Mouse (Mus musculus) midbrain, embryonic 10.5 days (tissue): ENCODE measurements around the gene Cacybp. TPM values are rescaled to one million over a fixed set of nuclear protein-coding genes. Genes with fewer than 3 reads are reported as not detected.

Experiments used
- DNase-seq: peaks from one replicate; pipeline ENCODE4 v3.0.0-alpha.2; 2017; ENCODE audit warnings: low spot score
- H3K27ac ChIP-seq: fragments of 300-500 bp; sonication (generic); replicated peaks from 2 replicates; pipeline ENCODE4 v1.5.1; 2016; ENCODE audit warnings: mild to moderate bottlenecking
- H3K27me3 ChIP-seq: fragments of 300-500 bp; sonication (generic); 2 replicates; pipeline ENCODE4 v1.6.1; 2016; ENCODE audit warnings: low read depth, mild to moderate bottlenecking; ENCODE audit not compliant: poor library complexity, severe bottlenecking
- H3K36me3 ChIP-seq: fragments of 300-500 bp; sonication (generic); 2 replicates; pipeline ENCODE4 v1.6.1; 2016; ENCODE audit warnings: mild to moderate bottlenecking, moderate library complexity
- H3K4me1 ChIP-seq: fragments of 300-500 bp; sonication (generic); 2 replicates; pipeline ENCODE4 v1.6.1; 2016
- H3K4me3 ChIP-seq: fragments of 300-500 bp; sonication (generic); 2 replicates; pipeline ENCODE4 v1.5.1; 2016; ENCODE audit warnings: mild to moderate bottlenecking, moderate library complexity
- H3K9me3 ChIP-seq: fragments of 300-500 bp; sonication (generic); replicated peaks from 2 replicates; pipeline ENCODE4 v1.6.1; 2016; ENCODE audit warnings: mild to moderate bottlenecking
- WGBS: fragments of 180-500 bp; shearing (Covaris S2); methylation state at CpG from one replicate; pipeline ENCODE4 v1.1.7; 2016; 5-methylcytosine and 5-hydroxymethylcytosine counted together
- polyA plus RNA-seq: library from polyadenylated mRNA; unstranded; fragments of >200 nt; fragmentation: Nextera tagmentation; extraction: Ambion mirVana; gene quantifications from 2 replicates; pipeline ENCODE4 v1.2.1, GENCODE M21; 2016

Gene Cacybp
- polyA plus RNA-seq = 306 and 335 TPM in 2 replicates

DNA sequence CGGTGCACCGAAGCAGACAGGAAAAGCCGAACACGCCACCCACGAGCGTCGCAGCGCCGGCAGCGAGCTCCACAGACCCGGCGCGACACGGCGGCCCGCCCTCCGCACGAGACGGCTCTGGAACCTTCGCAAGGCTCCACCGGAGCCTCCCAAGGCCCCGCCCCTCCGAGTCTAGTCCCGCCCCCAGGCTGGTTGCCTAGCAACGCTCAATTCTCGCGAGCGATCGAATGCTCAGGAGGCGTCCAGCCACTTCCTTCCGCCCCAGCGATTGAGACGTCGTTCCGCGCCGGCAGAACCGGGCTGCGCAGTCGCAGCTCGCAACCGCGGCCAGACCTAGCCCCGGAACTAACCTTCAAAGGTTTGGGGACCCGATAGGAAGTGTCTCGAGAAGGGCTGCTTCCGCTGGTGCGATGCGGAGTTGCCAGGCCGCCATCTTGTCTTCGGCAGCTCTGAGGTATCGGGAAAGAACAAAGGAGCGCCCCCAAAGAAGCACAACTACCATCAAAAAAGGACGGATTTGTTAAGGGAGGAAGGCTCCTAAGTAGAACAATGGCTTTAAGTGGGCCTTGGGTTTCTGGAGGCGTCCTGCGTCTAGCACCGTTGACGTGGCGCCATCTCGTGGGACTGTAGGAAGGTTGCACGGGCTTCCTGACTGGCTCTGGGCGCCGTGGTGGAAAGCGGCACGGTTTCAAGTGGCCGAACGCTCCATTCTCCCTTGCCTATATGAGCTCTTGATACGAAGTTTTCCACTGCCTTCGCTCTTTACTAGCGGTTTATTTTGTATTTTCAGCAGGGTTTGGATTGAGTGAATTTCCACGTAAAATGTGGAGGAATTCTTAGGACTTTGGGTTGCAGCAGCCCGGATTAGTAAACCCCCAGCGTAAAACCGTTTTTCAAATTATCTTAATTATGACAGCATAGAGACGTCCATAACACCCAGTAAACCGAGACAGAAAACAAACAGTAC is at the start of gene Cacybp:
Gene Cacybp (minus strand): TSS at position 173 of the 967 bp plus-strand sequence.
- peak; percentile 99 for DNase-seq
- Histone ChIP-seq H3K27me3 (no peaks in the 10 kb centered on the region), H3K9me3 (no peaks in the 10 kb centered on the region), H3K36me3 (peaks cover 5% of the 10 kb centered on the region), H3K4me3 (peak within 1 kb of the TSS; percentile 93), H3K4me1 (peaks cover 33% of the 10 kb centered on the region), H3K27ac (peak within 1 kb of the TSS; percentile 96)
- WGBS = under 1% methylated on average over 76 of the region's 76 CpGs

DNA sequence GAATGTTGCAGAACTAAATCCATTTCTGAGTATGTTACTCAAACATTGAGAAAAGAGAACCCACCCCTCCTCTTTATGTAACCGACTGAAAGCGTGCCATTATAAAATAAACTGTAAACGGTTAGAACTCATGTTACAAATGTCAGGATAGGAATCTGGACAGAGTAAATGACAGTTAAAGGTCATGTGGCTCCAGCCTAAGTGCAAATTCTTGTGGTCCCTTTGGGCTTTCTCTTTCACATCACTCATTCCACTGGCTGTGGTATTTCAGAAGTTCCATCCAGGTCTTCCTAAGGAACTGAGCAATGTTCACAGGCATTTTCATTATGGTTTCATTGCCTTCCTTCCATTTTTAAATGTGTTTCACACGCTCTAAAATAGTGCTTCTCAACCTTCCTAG is 49.7 kb upstream of the Cacybp start:
- H3K4me1 ChIP-seq = peaks cover 3% of the 10 kb centered on the region
- 77% methylated on average over 4 of the region's 4 CpGs for WGBS
- no peak for DNase-seq
- H3K36me3 ChIP-seq = no peaks in the 10 kb centered on the region
- H3K27ac ChIP-seq = no peak overlapping the region
- H3K27me3 ChIP-seq = no peaks in the 10 kb centered on the region
- H3K4me3 ChIP-seq = no peak overlapping the region
- no peaks in the 10 kb centered on the region for H3K9me3 ChIP-seq

DNA sequence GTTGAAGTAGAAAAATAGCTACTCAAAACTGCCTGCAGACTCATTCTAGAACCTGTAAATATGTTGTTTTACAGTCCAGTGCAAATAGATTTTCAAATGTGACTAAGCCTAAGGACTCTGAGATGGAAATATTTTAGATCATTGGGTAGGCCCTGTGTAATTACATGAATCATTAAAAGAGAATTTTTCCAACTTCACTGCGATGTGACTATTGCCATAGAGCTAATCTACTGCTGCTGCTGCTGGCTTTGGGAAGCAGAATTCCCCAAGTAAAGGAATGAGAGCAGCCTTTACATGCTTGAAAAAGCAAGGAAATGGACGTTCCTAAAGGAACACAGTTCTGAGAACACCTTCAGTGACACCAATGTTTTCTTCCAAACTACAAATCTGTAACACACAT is 49.2 kb upstream of the Cacybp start:
- H3K27ac ChIP-seq = no peak overlapping the region
- DNase-seq = no peak
- H3K36me3 ChIP-seq = no peaks in the 10 kb centered on the region
- no peak overlapping the region for H3K4me3 ChIP-seq
- H3K9me3 ChIP-seq = no peaks in the 10 kb centered on the region
- peaks cover 3% of the 10 kb centered on the region for H3K4me1 ChIP-seq
- no peaks in the 10 kb centered on the region for H3K27me3 ChIP-seq
- WGBS = 79% methylated on average over 2 of the region's 2 CpGs

DNA sequence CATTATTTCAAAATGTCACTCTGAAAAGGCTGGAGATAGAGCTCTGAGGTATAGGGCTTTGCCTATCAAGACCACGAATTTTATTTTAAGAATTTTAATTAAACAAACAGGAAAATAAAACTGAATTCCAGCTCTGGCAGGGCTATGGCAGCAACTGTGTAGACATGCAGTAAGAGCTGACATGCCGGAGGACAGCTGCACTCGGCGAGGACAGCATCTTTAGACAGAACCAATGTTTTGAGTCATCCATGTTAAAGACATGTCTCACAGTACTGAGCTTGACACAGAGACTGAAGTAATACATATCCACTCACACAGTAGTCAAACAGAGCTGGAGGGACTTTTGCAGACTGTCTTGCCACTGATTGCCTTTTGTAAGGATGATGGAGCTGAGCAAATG is 47.9 kb upstream of the Cacybp start:
- DNase-seq = no peak
- no peaks in the 10 kb centered on the region for H3K36me3 ChIP-seq
- H3K27me3 ChIP-seq = no peaks in the 10 kb centered on the region
- H3K9me3 ChIP-seq = no peaks in the 10 kb centered on the region
- no peak overlapping the region for H3K4me3 ChIP-seq
- WGBS = 88% methylated on average over 4 of the region's 4 CpGs
- H3K4me1 ChIP-seq = peaks cover 3% of the 10 kb centered on the region
- no peak overlapping the region for H3K27ac ChIP-seq

DNA sequence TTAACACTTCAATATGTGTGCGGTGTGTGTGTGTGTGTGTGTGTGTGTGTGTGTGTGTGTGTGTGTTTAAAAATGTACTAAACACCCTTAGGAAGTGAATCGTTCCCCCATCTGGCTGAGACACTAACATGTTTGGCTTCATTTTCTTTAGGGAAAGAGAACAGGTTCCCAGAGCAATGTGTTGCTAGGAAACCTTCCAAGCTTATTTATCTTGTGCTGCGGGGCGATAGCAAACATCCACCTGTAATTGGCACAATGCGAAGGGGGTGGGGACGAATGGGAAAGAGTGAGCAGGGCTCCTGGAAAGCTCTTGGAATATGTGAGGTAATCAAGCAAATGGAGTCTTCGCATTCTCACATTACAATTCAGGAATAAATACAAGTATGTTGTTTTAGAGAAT is 47.2 kb upstream of the Cacybp start:
- Histone ChIP-seq H3K4me3 (no peak overlapping the region), H3K27me3 (no peaks in the 10 kb centered on the region), H3K9me3 (no peaks in the 10 kb centered on the region), H3K36me3 (no peaks in the 10 kb centered on the region), H3K4me1 (peaks cover 3% of the 10 kb centered on the region), H3K27ac (no peak overlapping the region)
- 73% methylated on average over 7 of the region's 7 CpGs for WGBS
- DNase-seq = no peak

DNA sequence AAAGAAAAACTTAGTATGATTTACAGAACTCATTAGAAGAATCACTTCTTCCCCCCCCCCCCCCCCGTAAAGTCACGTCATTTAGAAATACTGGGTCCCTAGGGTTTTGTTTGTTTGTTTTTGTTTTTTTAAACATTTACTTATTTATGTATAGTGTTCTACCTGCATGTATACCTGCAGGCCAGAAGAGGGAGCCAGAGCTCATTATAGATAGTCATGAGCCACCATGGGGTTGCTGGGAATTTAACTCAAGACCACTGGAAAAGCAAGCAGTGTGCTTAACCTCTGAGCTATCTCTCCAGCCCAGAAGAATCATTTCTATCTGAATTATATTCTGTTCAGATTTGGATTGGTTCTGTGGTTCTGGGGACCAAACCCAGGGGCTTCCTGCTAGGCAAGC is 40.4 kb upstream of the Cacybp start:
- H3K27me3 ChIP-seq = no peaks in the 10 kb centered on the region
- H3K9me3 ChIP-seq = no peaks in the 10 kb centered on the region
- 89% methylated on average over 2 of the region's 2 CpGs for WGBS
- H3K4me1 ChIP-seq = no peaks in the 10 kb centered on the region
- H3K36me3 ChIP-seq = no peaks in the 10 kb centered on the region
- no peak for DNase-seq
- H3K4me3 ChIP-seq = no peak overlapping the region
- no peak overlapping the region for H3K27ac ChIP-seq

DNA sequence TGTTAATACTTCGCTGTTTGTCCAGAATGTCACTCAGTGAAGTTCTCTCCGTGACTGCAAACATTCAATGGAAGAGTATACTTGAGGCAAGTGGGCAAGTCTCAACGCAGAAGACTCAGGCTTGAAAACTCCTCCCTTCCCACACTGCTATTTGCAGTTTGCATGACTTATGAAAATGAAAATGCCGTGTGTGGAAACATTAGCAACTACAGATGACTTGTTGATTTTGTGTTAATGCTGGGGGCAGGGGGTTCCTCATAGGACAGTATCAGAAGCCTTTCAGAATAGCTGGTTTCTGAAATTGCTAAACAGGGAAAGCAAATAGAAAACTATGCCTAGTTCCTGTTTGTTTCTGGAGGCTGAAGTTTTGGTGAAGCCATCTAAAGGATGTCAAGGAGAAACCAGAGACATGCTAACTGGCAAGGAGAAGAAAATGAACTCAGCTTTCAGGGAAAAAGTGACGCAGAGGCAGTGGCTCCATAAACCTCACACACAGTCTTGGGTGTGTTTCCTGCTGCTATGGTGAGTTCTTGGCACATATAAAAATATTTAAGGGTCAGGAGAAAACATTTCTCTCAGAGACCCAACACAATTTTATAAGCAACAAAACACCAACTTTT is 38.8 kb upstream of the Cacybp start:
- Histone ChIP-seq H3K9me3 (no peaks in the 10 kb centered on the region), H3K27ac (no peak overlapping the region), H3K4me3 (no peak overlapping the region), H3K36me3 (no peaks in the 10 kb centered on the region), H3K27me3 (no peaks in the 10 kb centered on the region), H3K4me1 (no peaks in the 10 kb centered on the region)
- DNase-seq = no peak
- 84% methylated on average over 5 of the region's 5 CpGs for WGBS

DNA sequence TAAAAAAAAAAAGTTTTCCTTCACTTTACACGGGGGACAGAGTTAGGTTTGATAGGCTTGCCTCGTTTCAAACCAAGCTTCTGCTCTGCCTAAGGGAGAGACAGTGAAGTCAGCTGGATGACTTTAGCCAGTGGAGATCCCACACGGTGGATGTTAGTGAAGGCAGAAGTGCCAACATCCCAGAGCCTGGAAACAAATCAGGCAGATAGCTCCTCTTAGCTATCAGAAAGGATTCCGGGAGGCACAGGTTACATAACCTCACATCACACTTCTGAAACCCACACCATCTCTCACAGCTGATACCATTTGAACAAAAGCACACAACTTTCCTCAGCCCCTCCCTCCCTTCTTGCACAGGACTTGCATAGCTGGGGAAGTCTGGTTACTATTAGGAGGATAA is 38.1 kb upstream of the Cacybp start:
- H3K4me3 ChIP-seq = no peak overlapping the region
- H3K9me3 ChIP-seq = no peaks in the 10 kb centered on the region
- H3K27ac ChIP-seq = no peak overlapping the region
- H3K4me1 ChIP-seq = no peaks in the 10 kb centered on the region
- DNase-seq = no peak
- 77% methylated on average over 4 of the region's 4 CpGs for WGBS
- H3K36me3 ChIP-seq = no peaks in the 10 kb centered on the region
- H3K27me3 ChIP-seq = no peaks in the 10 kb centered on the region

DNA sequence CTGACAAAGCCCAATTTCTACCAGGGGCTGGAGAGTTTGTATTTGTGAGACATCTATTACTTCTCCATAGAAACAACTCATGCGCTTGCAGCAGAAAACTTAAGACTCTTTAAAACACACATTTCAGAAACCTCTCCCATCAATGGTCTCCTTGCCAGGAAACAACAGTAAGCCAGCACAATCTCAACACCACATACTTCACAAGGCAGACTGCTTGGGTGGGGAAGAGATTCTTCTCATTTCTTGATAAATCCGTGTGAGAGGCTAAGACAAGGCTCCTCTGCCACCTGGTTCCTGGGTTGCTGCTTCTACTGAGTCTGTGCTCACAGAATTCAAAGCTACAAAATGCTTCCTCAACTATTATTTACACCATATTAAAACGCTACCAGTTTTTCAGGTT is 37.1 kb upstream of the Cacybp start:
- WGBS = 81% methylated on average over 3 of the region's 3 CpGs

DNA sequence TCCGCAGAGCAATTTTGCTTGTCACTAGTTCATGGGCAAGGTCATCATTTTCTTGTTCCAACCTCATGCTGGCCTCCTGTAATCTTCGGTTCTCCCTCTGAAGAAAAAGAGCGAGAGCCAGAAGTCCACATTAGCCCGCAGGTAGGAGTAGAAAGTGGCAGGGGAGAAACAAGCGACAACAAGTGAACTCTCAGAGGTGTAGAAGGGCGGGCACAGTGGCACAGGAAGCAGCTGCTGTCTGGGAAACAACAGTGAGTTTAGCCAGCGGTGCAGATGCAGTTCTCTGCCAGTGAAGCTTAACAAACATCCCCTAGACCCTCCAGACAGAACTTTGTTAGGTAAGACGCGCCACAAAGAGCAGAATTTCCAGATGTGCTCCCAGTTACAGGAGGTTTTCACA is 34.8 kb upstream of the Cacybp start:
- no peak overlapping the region for H3K27ac ChIP-seq
- no peaks in the 10 kb centered on the region for H3K9me3 ChIP-seq
- 83% methylated on average over 9 of the region's 9 CpGs for WGBS
- no peaks in the 10 kb centered on the region for H3K36me3 ChIP-seq
- no peak for DNase-seq
- H3K27me3 ChIP-seq = no peaks in the 10 kb centered on the region
- no peaks in the 10 kb centered on the region for H3K4me1 ChIP-seq
- no peak overlapping the region for H3K4me3 ChIP-seq

More for the DNA sequence above, 37.1 kb upstream of the Cacybp start:
- H3K27me3 ChIP-seq = no peaks in the 10 kb centered on the region
- no peak overlapping the region for H3K27ac ChIP-seq
- no peaks in the 10 kb centered on the region for H3K4me1 ChIP-seq
- no peaks in the 10 kb centered on the region for H3K9me3 ChIP-seq
- H3K36me3 ChIP-seq = no peaks in the 10 kb centered on the region
- H3K4me3 ChIP-seq = no peak overlapping the region
- no peak for DNase-seq

DNA sequence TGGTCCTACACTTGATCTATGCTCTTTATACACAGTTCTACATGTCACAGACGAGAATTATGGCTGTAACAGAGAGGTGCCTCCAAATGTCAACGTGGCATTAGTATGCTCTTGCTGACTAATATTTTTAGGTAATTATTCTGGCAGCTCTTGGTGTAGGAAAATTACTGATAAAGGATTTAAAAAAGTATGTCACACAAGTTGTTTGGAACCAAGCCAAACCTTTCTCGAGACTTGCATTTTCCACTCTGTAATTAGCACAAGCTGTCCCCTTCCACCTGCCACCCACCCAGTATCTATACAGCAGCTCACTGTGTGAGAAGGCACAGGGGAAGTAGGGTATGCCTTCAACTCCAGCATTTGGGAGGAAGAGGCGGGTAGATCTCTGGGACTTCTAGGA is 34.2 kb upstream of the Cacybp start:
- H3K36me3 ChIP-seq = no peaks in the 10 kb centered on the region
- H3K4me1 ChIP-seq = no peaks in the 10 kb centered on the region
- no peak overlapping the region for H3K4me3 ChIP-seq
- H3K27ac ChIP-seq = no peak overlapping the region
- 87% methylated on average over 4 of the region's 4 CpGs for WGBS
- no peaks in the 10 kb centered on the region for H3K27me3 ChIP-seq
- no peak for DNase-seq
- H3K9me3 ChIP-seq = no peaks in the 10 kb centered on the region

DNA sequence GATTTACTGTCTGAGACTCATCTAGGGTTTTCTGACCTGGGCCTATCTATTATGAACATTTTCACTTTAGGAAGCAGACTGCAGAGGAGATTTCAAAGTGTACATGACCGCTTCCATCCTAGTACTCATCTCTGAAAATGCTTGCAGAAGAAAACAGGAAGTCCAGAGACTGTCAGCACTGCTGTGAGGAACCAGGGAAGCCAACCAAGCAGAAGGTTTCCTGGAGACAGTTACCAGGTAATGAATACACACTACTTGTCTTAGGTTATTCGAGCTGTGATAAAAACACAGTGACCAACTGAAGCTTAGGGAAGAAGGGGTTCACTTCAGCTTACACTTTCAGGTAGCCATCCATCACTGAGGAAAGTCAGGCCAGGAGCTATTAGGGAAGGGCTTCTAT is 33.3 kb upstream of the Cacybp start:
- H3K36me3 ChIP-seq = no peaks in the 10 kb centered on the region
- no peak for DNase-seq
- no peak overlapping the region for H3K4me3 ChIP-seq
- H3K27me3 ChIP-seq = no peaks in the 10 kb centered on the region
- no peaks in the 10 kb centered on the region for H3K9me3 ChIP-seq
- H3K4me1 ChIP-seq = no peaks in the 10 kb centered on the region
- WGBS = 76% methylated on average over 2 of the region's 2 CpGs
- no peak overlapping the region for H3K27ac ChIP-seq

DNA sequence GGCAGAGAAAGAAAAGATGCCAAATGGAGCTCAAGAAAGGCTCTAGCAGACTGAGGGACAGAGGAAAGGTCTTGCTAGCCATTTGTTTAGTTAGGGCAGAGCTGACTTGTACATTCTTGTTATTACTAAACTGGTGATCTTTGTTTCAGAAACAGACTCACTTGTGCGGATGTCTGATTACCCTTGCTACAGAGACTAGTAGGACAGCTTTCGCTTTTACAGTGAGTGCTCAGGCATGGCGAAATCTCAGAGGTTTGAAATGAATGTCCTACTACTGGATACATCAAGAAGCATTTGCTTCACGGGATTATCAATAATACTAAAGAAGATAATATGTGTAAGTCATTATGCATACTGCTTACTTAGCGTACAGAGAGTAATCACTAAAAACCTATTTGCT is 32.0 kb upstream of the Cacybp start:
- Histone ChIP-seq H3K9me3 (no peaks in the 10 kb centered on the region), H3K36me3 (no peaks in the 10 kb centered on the region), H3K4me3 (no peak overlapping the region), H3K27me3 (no peaks in the 10 kb centered on the region), H3K4me1 (no peaks in the 10 kb centered on the region), H3K27ac (no peak overlapping the region)
- no peak for DNase-seq
- WGBS = 91% methylated on average over 5 of the region's 5 CpGs
